Mouse (Mus musculus): ENCODE measurements at regions not wholly inside any gene's neighbourhood (a gene's known extent, or its start where the extent isn't known, plus 50 kb on each side); places are given as distances from the start of the nearest gene placed in this dataset.

- TF ChIP-seq POLR2A (IDR thresholded peaks at IDR 0.05; ENCODE audit: extremely low read depth, insufficient read depth, low read length): no peak
- no peak for TF ChIP-seq CTCF (IDR thresholded peaks at IDR 0.05; ENCODE audit: low read depth, low read length)
Measured at GRCm38 (mm10) chr8:23571338-23571737, 1154.3 kb downstream of the Adam3 start.

Measured in liver, adult 2 months (tissue).